Mouse (Mus musculus) thymus, adult 2 months (tissue): ENCODE results near the gene Clp1.

ENCODE experiments used
- CTCF ChIP-seq: fragments of 200-500 bp; IDR thresholded peaks from 2 replicates; pipeline ENCODE4 v1.5.1; 2012; ENCODE audit warnings: mild to moderate bottlenecking, control low read depth, low read length, moderate library complexity, borderline replicate concordance; ENCODE audit not compliant: control insufficient read depth, poor library complexity, insufficient read depth; ENCODE audit errors: extremely low read depth
- POLR2A ChIP-seq: fragments of 200-500 bp; IDR thresholded peaks from 2 replicates; pipeline ENCODE4 v1.6.1; 2012; ENCODE audit warnings: mild to moderate bottlenecking, low read length, control low read depth, moderate library complexity; ENCODE audit not compliant: control insufficient read depth, poor library complexity, insufficient read depth; ENCODE audit errors: extremely low read depth

DNA sequence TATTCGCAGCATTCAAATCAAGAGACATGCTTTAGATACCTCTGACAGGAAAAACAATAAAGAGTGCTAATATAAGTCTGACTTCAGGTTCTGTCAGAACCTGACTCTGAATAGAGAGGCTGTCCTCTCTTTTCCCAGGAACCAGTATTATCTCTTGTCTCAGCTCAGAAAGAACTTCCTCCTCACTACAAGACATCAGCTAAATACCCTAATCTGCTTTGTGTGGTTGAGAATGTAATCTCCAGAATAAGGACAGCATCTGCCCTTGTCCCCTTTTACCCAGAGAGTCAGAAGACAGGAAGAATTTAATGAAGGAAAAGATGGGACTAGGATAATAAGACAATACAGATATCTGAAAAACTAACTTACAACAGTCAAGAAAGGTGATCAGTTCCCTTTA lies 23.7 kb downstream of the Clp1 start:
- TF ChIP-seq CTCF (no peak), POLR2A (no peak)
